In genomic region chr13:44172701-44173100, GRCm38 (mm10) we compare ENCODE assay signal across 14 mouse cellular contexts.
"Had no signal": no experiment of that assay in that cellular context is flagged by ENCODE, and none has a peak within 500 bp of the region (broad histone marks: within the 10 kb centered on the region; RNA-seq: fewer than 3 reads in every experiment).

No protein-coding gene starts in this region.

- DNase-seq: lung, adult 18-20 months; lung, embryonic 14.5 days; lung, postnatal 10 days; lung, postnatal 4 days; right cerebral cortex, postnatal 14 days; spleen, adult 18-20 months; thymus, adult 18-20 months; thymus, postnatal 14 days; thymus, postnatal 36 days had no signal

- H3K27ac ChIP-seq: liver, embryonic 14.5 days; midbrain, embryonic 10.5 days; midbrain, embryonic 12.5 days; midbrain, embryonic 15.5 days; neural tube, embryonic 12.5 days had no signal

- H3K4me3 ChIP-seq: midbrain, embryonic 10.5 days; midbrain, embryonic 12.5 days; midbrain, embryonic 15.5 days; neural tube, embryonic 12.5 days had no signal

- H3K9me3 ChIP-seq: midbrain, embryonic 10.5 days; midbrain, embryonic 12.5 days; midbrain, embryonic 15.5 days; neural tube, embryonic 12.5 days had no signal

- H3K36me3 ChIP-seq: midbrain, embryonic 10.5 days; midbrain, embryonic 12.5 days; midbrain, embryonic 15.5 days; neural tube, embryonic 12.5 days had no signal

- ATAC-seq: midbrain, embryonic 15.5 days had no signal

- H3K9ac ChIP-seq: liver, embryonic 14.5 days; lung, embryonic 14.5 days; midbrain, embryonic 12.5 days; midbrain, embryonic 15.5 days; neural tube, embryonic 12.5 days had no signal

- H3K27me3 ChIP-seq: midbrain, embryonic 15.5 days had no signal

- H3K4me1 ChIP-seq: midbrain, embryonic 10.5 days; midbrain, embryonic 12.5 days; midbrain, embryonic 15.5 days; neural tube, embryonic 12.5 days had no signal
